Mouse (Mus musculus) E14TG2a.4 (cell line): ENCODE measurements around the gene Abcb8.

Experiments
- H3K27me3 ChIP-seq: 2 replicates; pipeline ENCODE4 v1.6.1; 2014; ENCODE audit warnings: low read length, control low read depth; ENCODE audit not compliant: insufficient read depth
- H3K36me3 ChIP-seq: 2 replicates; pipeline ENCODE4 v1.6.1; 2014; ENCODE audit warnings: low read length, control low read depth; ENCODE audit not compliant: insufficient read depth
- H3K4me1 ChIP-seq: replicated peaks from 2 replicates; pipeline ENCODE4 v1.6.1; 2014; ENCODE audit warnings: low read depth, low read length, control low read depth
- H3K4me3 ChIP-seq: replicated peaks from 2 replicates; pipeline ENCODE4 v1.5.1; 2014; ENCODE audit warnings: mild to moderate bottlenecking, low read length
- H3K9me3 ChIP-seq: 2 replicates; pipeline ENCODE4 v1.6.1; 2014; ENCODE audit warnings: low read length, control low read depth
- CTCF ChIP-seq: conservative IDR thresholded peaks from 2 replicates; pipeline ENCODE4 v1.5.1; 2014; ENCODE audit warnings: low read length
- NANOG ChIP-seq: IDR thresholded peaks from 2 replicates; pipeline ENCODE4 v1.6.1; 2014; ENCODE audit warnings: borderline replicate concordance, low read length, mixed read lengths
- POU5F1 ChIP-seq: IDR thresholded peaks from 2 replicates; pipeline ENCODE4 v1.6.1; 2014; ENCODE audit warnings: low read length, borderline replicate concordance

Gene Abcb8

GRCm38 (mm10) chr5:24423129-24424003, 29.9 kb downstream of the Abcb8 start, which contains the start of the genes Cdk5 and Slc4a2:
Gene Cdk5, minus strand, starts transcription at chr5:24423530.
Gene Slc4a2, plus strand, starts transcription at chr5:24423837.
- TF ChIP-seq POU5F1 (no peak), NANOG (peak; percentile 58; the same call in 1 of the 2 replicates)
- peak within 1 kb of the TSS; percentile 81 for H3K4me3 ChIP-seq
- peaks cover 50% of the 10 kb centered on the region for H3K4me1 ChIP-seq
- H3K36me3 ChIP-seq, result peaks cover 37% of the 10 kb centered on the region
- peaks cover 33% of the 10 kb centered on the region for H3K27me3 ChIP-seq
- H3K9me3 ChIP-seq, result peaks cover 7% of the 10 kb centered on the region

DNA sequence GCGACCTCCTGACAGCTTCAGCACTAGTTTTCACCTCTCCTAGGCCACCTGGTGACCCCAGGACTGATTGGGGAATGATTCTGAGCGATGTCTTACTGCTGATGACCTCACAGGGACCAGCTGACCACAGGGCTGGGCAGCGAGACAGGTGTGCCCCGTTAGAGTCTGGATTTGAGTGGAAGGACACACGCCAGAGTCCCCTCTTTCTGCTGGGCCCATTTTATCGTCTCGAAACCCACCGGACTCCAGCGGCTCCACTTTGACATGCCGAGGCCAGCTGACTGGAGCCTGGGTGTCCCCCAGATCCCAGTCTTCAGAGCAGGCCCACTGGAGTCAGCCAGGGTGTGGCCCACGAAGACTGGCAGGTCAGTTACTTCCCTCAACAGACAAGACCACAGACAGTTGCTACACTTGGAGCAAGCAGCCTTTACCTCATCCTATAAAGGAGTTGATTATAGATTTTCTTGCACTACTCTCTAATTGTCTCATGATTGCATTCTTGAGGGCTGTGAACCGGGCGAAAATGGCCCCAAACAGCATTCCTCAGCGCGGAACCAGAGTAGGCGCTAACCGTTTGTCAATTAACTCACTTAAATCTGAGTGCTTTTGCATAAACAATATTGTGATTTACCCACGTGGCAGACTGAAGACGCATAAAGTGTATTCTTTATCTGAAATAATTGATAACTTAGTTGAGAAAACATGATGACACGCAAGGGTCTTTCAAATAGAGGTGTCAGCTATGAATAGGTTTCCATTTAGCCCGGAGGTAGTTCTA, 30.7 kb downstream of the Abcb8 start:
- H3K27me3 ChIP-seq, result peaks cover 38% of the 10 kb centered on the region
- peaks cover 28% of the 10 kb centered on the region for H3K36me3 ChIP-seq
- peak overlapping the region; percentile 81 for H3K4me3 ChIP-seq
- peaks cover 7% of the 10 kb centered on the region for H3K9me3 ChIP-seq
- H3K4me1 ChIP-seq, result peaks cover 58% of the 10 kb centered on the region
- TF ChIP-seq POU5F1 (no peak), NANOG (no peak), CTCF (no peak)

GRCm38 (mm10) chr5:24424861-24425411, 31.5 kb downstream of the Abcb8 start:
- peaks cover 26% of the 10 kb centered on the region for H3K36me3 ChIP-seq
- H3K4me1 ChIP-seq, result peaks cover 63% of the 10 kb centered on the region
- peaks cover 38% of the 10 kb centered on the region for H3K27me3 ChIP-seq
- peak overlapping the region; percentile 81 for H3K4me3 ChIP-seq
- H3K9me3 ChIP-seq, result peaks cover 7% of the 10 kb centered on the region
- TF ChIP-seq POU5F1 (no peak), NANOG (no peak), CTCF (no peak)

- Histone ChIP-seq H3K9me3 (peaks cover 7% of the 10 kb centered on the region), H3K36me3 (peaks cover 26% of the 10 kb centered on the region), H3K27me3 (peaks cover 38% of the 10 kb centered on the region), H3K4me3 (peak overlapping the region; percentile 81), H3K4me1 (peaks cover 63% of the 10 kb centered on the region)
- TF ChIP-seq CTCF (no peak), NANOG (no peak), POU5F1 (no peak)
These were observed 32.1 kb downstream of the Abcb8 start for GRCm38 (mm10) chr5:24425421-24426036.

GRCm38 (mm10) chr5:24426037-24426432, 32.6 kb downstream of the Abcb8 start:
- Histone ChIP-seq H3K4me1 (peaks cover 63% of the 10 kb centered on the region), H3K4me3 (peak overlapping the region; percentile 81)
- TF ChIP-seq POU5F1 (no peak), CTCF (no peak), NANOG (no peak)

GRCm38 (mm10) chr5:24426556-24427284, 33.3 kb downstream of the Abcb8 start:
- Histone ChIP-seq H3K4me3 (peak overlapping the region; percentile 81), H3K27me3 (peaks cover 38% of the 10 kb centered on the region), H3K36me3 (peaks cover 26% of the 10 kb centered on the region), H3K9me3 (peaks cover 7% of the 10 kb centered on the region), H3K4me1 (peaks cover 63% of the 10 kb centered on the region)
- TF ChIP-seq CTCF (no peak), POU5F1 (no peak), NANOG (no peak)

More at GRCm38 (mm10) chr5:24426037-24426432, 32.6 kb downstream of the Abcb8 start:
- H3K27me3 ChIP-seq, result peaks cover 38% of the 10 kb centered on the region
- peaks cover 7% of the 10 kb centered on the region for H3K9me3 ChIP-seq
- H3K36me3 ChIP-seq, result peaks cover 26% of the 10 kb centered on the region

GRCm38 (mm10) chr5:24427285-24427633, 33.8 kb downstream of the Abcb8 start:
- Histone ChIP-seq H3K36me3 (peaks cover 28% of the 10 kb centered on the region), H3K4me1 (peaks cover 63% of the 10 kb centered on the region), H3K4me3 (peak overlapping the region; percentile 81), H3K27me3 (peaks cover 38% of the 10 kb centered on the region), H3K9me3 (peaks cover 7% of the 10 kb centered on the region)
- TF ChIP-seq POU5F1, result no peak
- TF ChIP-seq NANOG, result no peak
- TF ChIP-seq CTCF, result no peak
